In genomic region chr2:84810526-84810885, GRCm38 (mm10) we compare ENCODE assay signal across 10 mouse cellular contexts. TPM values are rescaled to one million over a fixed set of nuclear protein-coding genes. Genes with fewer than 3 reads are reported as not detected.
DNase-seq lines count a peak whose midpoint lies in the region; ATAC-seq and TF ChIP-seq lines count a peak whose summit lies in the region.
"Had no signal": no experiment of that assay in that cellular context is flagged by ENCODE, and none has a peak within 500 bp of the region (broad histone marks: within the 10 kb centered on the region; RNA-seq: fewer than 3 reads in every experiment).

No protein-coding gene starts in this region.

- no peaks in the 10 kb centered on the region for H3K9me3 ChIP-seq in heart, embryonic 16.5 days (replicated peaks; ENCODE audit: control insufficient read depth, low read length)
- no peaks in the 10 kb centered on the region for H3K9me3 ChIP-seq in embryonic facial prominence, embryonic 10.5 days
- H3K9me3 ChIP-seq in forebrain, embryonic 15.5 days = no peaks in the 10 kb centered on the region
- no peaks in the 10 kb centered on the region for H3K9me3 ChIP-seq in liver, postnatal 0 days (ENCODE audit: low read length)

- no peaks in the 10 kb centered on the region; the same call in 1 of the 2 replicates for H3K36me3 ChIP-seq in heart, embryonic 16.5 days (ENCODE audit: control insufficient read depth, insufficient read depth)
- H3K36me3 ChIP-seq in embryonic facial prominence, embryonic 10.5 days (replicated peaks) = no peaks in the 10 kb centered on the region
- no peaks in the 10 kb centered on the region for H3K36me3 ChIP-seq in forebrain, embryonic 15.5 days
- peaks cover 44% of the 10 kb centered on the region for H3K36me3 ChIP-seq in liver, postnatal 0 days (replicated peaks; ENCODE audit: insufficient read depth, low read length)

- H3K27me3 ChIP-seq in heart, embryonic 16.5 days (ENCODE audit: control insufficient read depth, insufficient read depth, low read length) = no peaks in the 10 kb centered on the region
- no peaks in the 10 kb centered on the region for H3K27me3 ChIP-seq in embryonic facial prominence, embryonic 10.5 days (replicated peaks; ENCODE audit: low read depth, poor library complexity, severe bottlenecking)
- H3K27me3 ChIP-seq in forebrain, embryonic 15.5 days = no peaks in the 10 kb centered on the region
- H3K27me3 ChIP-seq in liver, postnatal 0 days (ENCODE audit: insufficient read depth, low read length) = no peaks in the 10 kb centered on the region

- DNase-seq in heart, postnatal 36 days = no peak
- no peak for DNase-seq in embryonic facial prominence, embryonic 10.5 days (ENCODE audit: low spot score)
- no peak for DNase-seq in liver, postnatal 0 days
- no peak for DNase-seq in layer of hippocampus, adult 18-20 months (ENCODE audit: low spot score in 2 of 2)
- no peak for DNase-seq in adrenal gland, postnatal 4 days (ENCODE audit: low spot score in 2 of 2)
- no peak for DNase-seq in cerebellum, postnatal 14 days

- peak overlapping the region; percentile 63 for H3K4me2 ChIP-seq in heart, embryonic 16.5 days (ENCODE audit: low read depth, low read length)
- H3K4me2 ChIP-seq in forebrain, embryonic 15.5 days (replicated peaks) = no peak overlapping the region; the same call in 1 of the 2 replicates
- H3K4me2 ChIP-seq in liver, postnatal 0 days (ENCODE audit: low read depth, low read length) = peak overlapping the region; percentile 67

- H3K9ac ChIP-seq in heart, embryonic 16.5 days (ENCODE audit: low read length) = no peak overlapping the region
- H3K9ac ChIP-seq in forebrain, embryonic 15.5 days (replicated peaks) = no peak overlapping the region
- no peak overlapping the region for H3K9ac ChIP-seq in liver, postnatal 0 days (replicated peaks)

- no peak for TF ChIP-seq CTCF in liver, postnatal 0 days (IDR thresholded peaks at IDR 0.05; ENCODE audit: low read depth)

- peaks cover 15% of the 10 kb centered on the region for H3K4me1 ChIP-seq in heart, embryonic 16.5 days (ENCODE audit: control insufficient read depth, insufficient read depth, low read length)
- H3K4me1 ChIP-seq in embryonic facial prominence, embryonic 10.5 days = peaks cover 7% of the 10 kb centered on the region
- peaks cover 5% of the 10 kb centered on the region for H3K4me1 ChIP-seq in forebrain, embryonic 15.5 days
- peaks cover 37% of the 10 kb centered on the region for H3K4me1 ChIP-seq in liver, postnatal 0 days (ENCODE audit: insufficient read depth)

- H3K27ac ChIP-seq in heart, embryonic 16.5 days (ENCODE audit: low read length) = peak overlapping the region; percentile 44
- H3K27ac ChIP-seq in embryonic facial prominence, embryonic 10.5 days (replicated peaks) = 0 out of 2 replicates have a peak overlapping the region, but pooled peaks have one; percentile 3
- H3K27ac ChIP-seq in forebrain, embryonic 15.5 days (replicated peaks) = no peak overlapping the region
- H3K27ac ChIP-seq in liver, postnatal 0 days (ENCODE audit: low read depth) = peak overlapping the region; percentile 77

- intact Hi-C loops in heart, postnatal 36 days (cut with DNase I) = no loop called here

- no peak for ATAC-seq in heart, embryonic 16.5 days (replicated peaks; ENCODE audit: extremely low read depth, insufficient read depth, low FRiP score)
- ATAC-seq in forebrain, embryonic 15.5 days (replicated peaks) = peak; percentile 55; the same call in 1 of the 2 replicates
- no peak for ATAC-seq in liver, postnatal 0 days

- 64% methylated on average over 6 of the region's 6 CpGs for WGBS in heart, embryonic 16.5 days
- WGBS in embryonic facial prominence, embryonic 10.5 days = 76% methylated on average over 6 of the region's 6 CpGs
- 51% methylated on average over 6 of the region's 6 CpGs for WGBS in forebrain, embryonic 15.5 days
- 68% methylated on average over 6 of the region's 6 CpGs for WGBS in liver, postnatal 0 days (ENCODE audit: insufficient replicate concordance)

- TF ChIP-seq EP300 in liver, postnatal 0 days (IDR thresholded peaks at IDR 0.05; ENCODE audit: low read depth) = no peak

- no peak overlapping the region; the same call in 1 of the 2 replicates for H3K4me3 ChIP-seq in heart, embryonic 16.5 days (ENCODE audit: low read length)
- peak overlapping the region; percentile 47; the same call in 1 of the 2 replicates for H3K4me3 ChIP-seq in embryonic facial prominence, embryonic 10.5 days
- H3K4me3 ChIP-seq in forebrain, embryonic 15.5 days = no peak overlapping the region
- H3K4me3 ChIP-seq in liver, postnatal 0 days (ENCODE audit: low read depth, low read length) = no peak overlapping the region

RNA-seq across cellular contexts. Expression of gene Ube2l6, which starts 11.9 kb away (rescaled TPM):
- 102 and 110 TPM in 2 replicates for polyA plus RNA-seq in heart, embryonic 16.5 days (2015; fragmentation: Nextera tagmentation; extraction: Ambion mirVana)
- 10 to 100 TPM; 36.0 to 38.6 TPM for total RNA-seq in heart, postnatal 36 days (2021)
- 22.7 and 25.8 TPM in 2 replicates for polyA plus RNA-seq in embryonic facial prominence, embryonic 10.5 days (2016; fragmentation: Nextera tagmentation; extraction: Ambion mirVana)
- 20.4 and 20.9 TPM in 2 replicates for polyA plus RNA-seq in forebrain, embryonic 15.5 days (2015; fragmentation: Nextera tagmentation; extraction: Ambion mirVana)
- polyA plus RNA-seq in liver, postnatal 0 days (2015; fragmentation: Nextera tagmentation; extraction: Ambion mirVana) = 276 and 305 TPM in 2 replicates
- total RNA-seq in layer of hippocampus, adult 18-20 months (2021) = 1 to 10 TPM; 4.8 to 5.9 TPM
- 10 to 100 TPM; 31.1 to 35.4 TPM for total RNA-seq in adrenal gland, postnatal 4 days (2021)

RNA-seq across cellular contexts. Expression of gene Smtnl1, which starts 11.9 kb away (rescaled TPM):
- polyA plus RNA-seq in heart, embryonic 16.5 days (2015; fragmentation: Nextera tagmentation; extraction: Ambion mirVana) = 0.21 and 0.24 TPM in 2 replicates
- total RNA-seq in heart, postnatal 36 days (2021) = not detected
- polyA plus RNA-seq in embryonic facial prominence, embryonic 10.5 days (2016; fragmentation: Nextera tagmentation; extraction: Ambion mirVana) = 0.21 and 0.27 TPM in 2 replicates
- polyA plus RNA-seq in forebrain, embryonic 15.5 days (2015; fragmentation: Nextera tagmentation; extraction: Ambion mirVana) = 0.14 TPM in 1 of 2 replicates, not detected in the other
- polyA plus RNA-seq in liver, postnatal 0 days (2015; fragmentation: Nextera tagmentation; extraction: Ambion mirVana) = 0.15 and 0.98 TPM in 2 replicates
- total RNA-seq in layer of hippocampus, adult 18-20 months (2021) = not detected
- 1 to 10 TPM; 1.8 to 3.9 TPM for total RNA-seq in adrenal gland, postnatal 4 days (2021)
- total RNA-seq: adrenal gland, adult 2 months; layer of hippocampus, postnatal 14 days had no signal
- polyA plus RNA-seq: adrenal gland, adult 2 months had no signal

RNA-seq across cellular contexts. Expression of gene Timm10, which starts 16.3 kb away (rescaled TPM):
- 92.9 and 97.9 TPM in 2 replicates for polyA plus RNA-seq in heart, embryonic 16.5 days (2015; fragmentation: Nextera tagmentation; extraction: Ambion mirVana)
- 100 to 1,000 TPM; 105 to 106 TPM for total RNA-seq in heart, postnatal 36 days (2021)
- polyA plus RNA-seq in embryonic facial prominence, embryonic 10.5 days (2016; fragmentation: Nextera tagmentation; extraction: Ambion mirVana) = 64.9 and 65.8 TPM in 2 replicates
- 61.4 and 66.5 TPM in 2 replicates for polyA plus RNA-seq in forebrain, embryonic 15.5 days (2015; fragmentation: Nextera tagmentation; extraction: Ambion mirVana)
- 59.8 and 63.9 TPM in 2 replicates for polyA plus RNA-seq in liver, postnatal 0 days (2015; fragmentation: Nextera tagmentation; extraction: Ambion mirVana)
- total RNA-seq in layer of hippocampus, adult 18-20 months (2021) = 10 to 100 TPM; 52.0 to 57.7 TPM
- total RNA-seq in adrenal gland, postnatal 4 days (2021) = 10 to 100 TPM; 40.5 to 43.7 TPM

RNA-seq across cellular contexts. Expression of gene Slc43a1, which starts 28.1 kb away (rescaled TPM):
- polyA plus RNA-seq in heart, embryonic 16.5 days (2015; fragmentation: Nextera tagmentation; extraction: Ambion mirVana) = 8.0 and 8.7 TPM in 2 replicates
- 1 to 10 TPM; 2.1 to 2.5 TPM for total RNA-seq in heart, postnatal 36 days (2021)
- 30.4 and 35.4 TPM in 2 replicates for polyA plus RNA-seq in embryonic facial prominence, embryonic 10.5 days (2016; fragmentation: Nextera tagmentation; extraction: Ambion mirVana)
- 2.5 and 3.4 TPM in 2 replicates for polyA plus RNA-seq in forebrain, embryonic 15.5 days (2015; fragmentation: Nextera tagmentation; extraction: Ambion mirVana)
- polyA plus RNA-seq in liver, postnatal 0 days (2015; fragmentation: Nextera tagmentation; extraction: Ambion mirVana) = 67.8 and 74.2 TPM in 2 replicates
- total RNA-seq in layer of hippocampus, adult 18-20 months (2021) = under 1 TPM; 0.15 to 0.27 TPM
- total RNA-seq in adrenal gland, postnatal 4 days (2021) = 10 to 100 TPM in 1 of 2 experiments, 1 to 10 TPM in 1; 8.8 to 11.1 TPM

RNA-seq across cellular contexts. Expression of gene Serping1, which starts 35.3 kb away (rescaled TPM):
- polyA plus RNA-seq in heart, embryonic 16.5 days (2015; fragmentation: Nextera tagmentation; extraction: Ambion mirVana) = 44.6 and 51.2 TPM in 2 replicates
- 10 to 100 TPM; 81.1 to 84.3 TPM for total RNA-seq in heart, postnatal 36 days (2021)
- 16.6 and 18.7 TPM in 2 replicates for polyA plus RNA-seq in embryonic facial prominence, embryonic 10.5 days (2016; fragmentation: Nextera tagmentation; extraction: Ambion mirVana)
- polyA plus RNA-seq in forebrain, embryonic 15.5 days (2015; fragmentation: Nextera tagmentation; extraction: Ambion mirVana) = 21.7 and 25.4 TPM in 2 replicates
- polyA plus RNA-seq in liver, postnatal 0 days (2015; fragmentation: Nextera tagmentation; extraction: Ambion mirVana) = 344 and 356 TPM in 2 replicates
- total RNA-seq in layer of hippocampus, adult 18-20 months (2021) = 1 to 10 TPM; 5.9 to 7.5 TPM
- total RNA-seq in adrenal gland, postnatal 4 days (2021) = 10 to 100 TPM; 64.5 to 76.4 TPM
